34 mouse cellular contexts compared by ENCODE assay signal in the genomic region with DNA sequence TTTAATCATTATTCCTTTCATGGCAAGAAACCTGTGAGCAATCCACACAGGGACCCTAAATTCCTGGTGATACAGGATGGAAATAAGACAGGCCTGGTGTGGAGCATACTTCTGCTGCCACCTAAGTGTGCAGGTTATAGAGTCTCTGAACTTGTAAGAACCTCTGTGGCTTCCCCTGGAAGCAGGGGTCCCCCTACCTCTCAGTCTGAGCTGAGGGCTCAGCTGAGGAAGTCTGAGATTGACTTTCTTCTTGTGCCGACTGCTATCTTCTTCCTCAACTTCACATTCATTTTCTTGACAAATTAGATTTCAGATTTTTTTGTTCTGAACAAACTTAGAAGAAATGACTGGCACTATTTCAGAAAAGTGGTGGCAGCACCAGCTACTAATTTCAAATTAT.
"Had no signal": no experiment of that assay in that cellular context is flagged by ENCODE, and none has a peak within 500 bp of the region (broad histone marks: within the 10 kb centered on the region; RNA-seq: fewer than 3 reads in every experiment).

No protein-coding gene starts in this region.

- H3K27me3 ChIP-seq: heart, embryonic 12.5 days; heart, embryonic 13.5 days; heart, embryonic 15.5 days; hindbrain, embryonic 12.5 days; hindbrain, embryonic 13.5 days; hindbrain, embryonic 15.5 days; intestine, embryonic 15.5 days; kidney, embryonic 15.5 days had no signal

- H3K4me3 ChIP-seq: heart, embryonic 10.5 days; heart, embryonic 12.5 days; heart, embryonic 13.5 days; heart, embryonic 15.5 days; hindbrain, embryonic 10.5 days; hindbrain, embryonic 12.5 days; hindbrain, embryonic 13.5 days; hindbrain, embryonic 15.5 days; intestine, embryonic 15.5 days; kidney, embryonic 15.5 days; left cerebral cortex, adult 2 months had no signal

- H3K9me3 ChIP-seq: heart, embryonic 10.5 days; heart, embryonic 12.5 days; heart, embryonic 13.5 days; heart, embryonic 15.5 days; hindbrain, embryonic 10.5 days; hindbrain, embryonic 12.5 days; hindbrain, embryonic 13.5 days; hindbrain, embryonic 15.5 days; intestine, embryonic 15.5 days; kidney, embryonic 15.5 days had no signal

- H3K36me3 ChIP-seq: heart, embryonic 10.5 days; heart, embryonic 12.5 days; heart, embryonic 13.5 days; heart, embryonic 15.5 days; hindbrain, embryonic 10.5 days; hindbrain, embryonic 12.5 days; hindbrain, embryonic 13.5 days; hindbrain, embryonic 15.5 days; intestine, embryonic 15.5 days; kidney, embryonic 15.5 days had no signal

- ATAC-seq: hindbrain, embryonic 16.5 days; inflammation-experienced regulatory T-cells, adult 6 months; intestine, embryonic 15.5 days; intestine, embryonic 16.5 days; intestine, postnatal 0 days had no signal

- H3K4me1 ChIP-seq: heart, embryonic 12.5 days; hindbrain, embryonic 10.5 days; hindbrain, embryonic 12.5 days; hindbrain, embryonic 13.5 days; hindbrain, embryonic 15.5 days; intestine, embryonic 15.5 days; kidney, embryonic 15.5 days had no signal

- H3K4me2 ChIP-seq: heart, embryonic 11.5 days; heart, embryonic 12.5 days; heart, embryonic 13.5 days; heart, embryonic 15.5 days; hindbrain, embryonic 12.5 days; hindbrain, embryonic 13.5 days; hindbrain, embryonic 14.5 days; hindbrain, embryonic 15.5 days; intestine, embryonic 15.5 days; kidney, embryonic 15.5 days had no signal

- DNase-seq: heart, postnatal 10 days; heart, postnatal 14 days; heart, postnatal 36 days; heart, postnatal 4 days; kidney, adult 11 months; kidney, adult 18-20 months; kidney, adult 2 months; kidney, adult 8-10 months; kidney, adult 9 months; kidney, postnatal 10 days; kidney, postnatal 14 days; kidney, postnatal 25 days; kidney, postnatal 36 days; kidney, postnatal 4 days; layer of hippocampus, adult 9-11 months; layer of hippocampus, postnatal 36 days had no signal

- H3K27ac ChIP-seq: heart, embryonic 10.5 days; heart, embryonic 13.5 days; heart, embryonic 15.5 days; hindbrain, embryonic 10.5 days; hindbrain, embryonic 12.5 days; hindbrain, embryonic 13.5 days; hindbrain, embryonic 14.5 days; hindbrain, embryonic 15.5 days; intestine, embryonic 15.5 days; kidney, embryonic 15.5 days; kidney, postnatal 0 days; left cerebral cortex, adult 2 months had no signal

- H3K9ac ChIP-seq: heart, embryonic 12.5 days; heart, embryonic 13.5 days; heart, embryonic 15.5 days; hindbrain, embryonic 12.5 days; hindbrain, embryonic 13.5 days; hindbrain, embryonic 14.5 days; hindbrain, embryonic 15.5 days; intestine, embryonic 15.5 days; kidney, embryonic 15.5 days had no signal
